Mouse (Mus musculus): Measurements from ENCODE around the gene Mad1l1.

The Mad1l1 gene

GRCm38 (mm10) chr5:140078406-140078805, 242.9 kb downstream of the Mad1l1 start:
- DNase-seq: no peak

GRCm38 (mm10) chr5:140076438-140076837, 244.9 kb downstream of the Mad1l1 start:
- DNase-seq: no peak

- no peak for DNase-seq
These were observed 247.7 kb downstream of the Mad1l1 start for GRCm38 (mm10) chr5:140073671-140074116.

GRCm38 (mm10) chr5:140073148-140073670, 248.1 kb downstream of the Mad1l1 start:
- no peak for DNase-seq

GRCm38 (mm10) chr5:140068506-140068905, 252.8 kb downstream of the Mad1l1 start:
- no peak for DNase-seq

- DNase-seq: no peak
These were observed 253.3 kb downstream of the Mad1l1 start for GRCm38 (mm10) chr5:140068051-140068450.

- DNase-seq: no peak
These were observed 254.6 kb downstream of the Mad1l1 start for GRCm38 (mm10) chr5:140066769-140067168.

GRCm38 (mm10) chr5:140066281-140066680, 255.1 kb downstream of the Mad1l1 start:
- no peak for DNase-seq

- DNase-seq: no peak
These were observed 255.9 kb downstream of the Mad1l1 start for GRCm38 (mm10) chr5:140065281-140065945.

- no peak for DNase-seq
These were observed 256.8 kb downstream of the Mad1l1 start for GRCm38 (mm10) chr5:140064521-140064920.

GRCm38 (mm10) chr5:140062828-140063227, 258.5 kb downstream of the Mad1l1 start:
- DNase-seq: no peak

- no peak for DNase-seq
These were observed 259.0 kb downstream of the Mad1l1 start for GRCm38 (mm10) chr5:140062316-140062715.

- peak; percentile 79 for DNase-seq
These were observed 260.0 kb downstream of the Mad1l1 start for GRCm38 (mm10) chr5:140061296-140061879.

- no peak for DNase-seq
These were observed 265.1 kb downstream of the Mad1l1 start for GRCm38 (mm10) chr5:140056291-140056690.

- DNase-seq: no peak
These were observed 265.9 kb downstream of the Mad1l1 start for GRCm38 (mm10) chr5:140055431-140055830.

- peak; percentile 15 for DNase-seq
These were observed 267.7 kb downstream of the Mad1l1 start for GRCm38 (mm10) chr5:140053626-140054025.

GRCm38 (mm10) chr5:140052405-140052804, 268.9 kb downstream of the Mad1l1 start:
- no peak for DNase-seq

- no peak for DNase-seq
These were observed 275.9 kb downstream of the Mad1l1 start for GRCm38 (mm10) chr5:140045453-140045852.

GRCm38 (mm10) chr5:140043002-140043401, 278.4 kb downstream of the Mad1l1 start:
- DNase-seq: no peak

GRCm38 (mm10) chr5:140042002-140042611, 279.2 kb downstream of the Mad1l1 start:
- peak; percentile 27 for DNase-seq

- DNase-seq: no peak
These were observed 280.3 kb downstream of the Mad1l1 start for GRCm38 (mm10) chr5:140041055-140041454.

- no peak for DNase-seq
These were observed 283.6 kb downstream of the Mad1l1 start for GRCm38 (mm10) chr5:140037587-140038233.

GRCm38 (mm10) chr5:140035641-140036040, 285.7 kb downstream of the Mad1l1 start:
- DNase-seq: no peak

- no peak for DNase-seq
These were observed 286.4 kb downstream of the Mad1l1 start for GRCm38 (mm10) chr5:140035025-140035330.
